Mouse (Mus musculus) lung, adult 18-20 months (tissue): ENCODE data around the gene Tubb4a.
"Not testable (repeated sequence)": the region's sequence is repeated elsewhere in the genome, so short reads cannot be mapped to it uniquely, and the experiment has no call there.

ENCODE experiments used
- DNase-seq, 2 experiments: peaks; one replicate each; pipeline ENCODE4 v3.0.0; 2022; ENCODE audit warnings: mixed read lengths in 2 of 2

Gene Tubb4a

DNA sequence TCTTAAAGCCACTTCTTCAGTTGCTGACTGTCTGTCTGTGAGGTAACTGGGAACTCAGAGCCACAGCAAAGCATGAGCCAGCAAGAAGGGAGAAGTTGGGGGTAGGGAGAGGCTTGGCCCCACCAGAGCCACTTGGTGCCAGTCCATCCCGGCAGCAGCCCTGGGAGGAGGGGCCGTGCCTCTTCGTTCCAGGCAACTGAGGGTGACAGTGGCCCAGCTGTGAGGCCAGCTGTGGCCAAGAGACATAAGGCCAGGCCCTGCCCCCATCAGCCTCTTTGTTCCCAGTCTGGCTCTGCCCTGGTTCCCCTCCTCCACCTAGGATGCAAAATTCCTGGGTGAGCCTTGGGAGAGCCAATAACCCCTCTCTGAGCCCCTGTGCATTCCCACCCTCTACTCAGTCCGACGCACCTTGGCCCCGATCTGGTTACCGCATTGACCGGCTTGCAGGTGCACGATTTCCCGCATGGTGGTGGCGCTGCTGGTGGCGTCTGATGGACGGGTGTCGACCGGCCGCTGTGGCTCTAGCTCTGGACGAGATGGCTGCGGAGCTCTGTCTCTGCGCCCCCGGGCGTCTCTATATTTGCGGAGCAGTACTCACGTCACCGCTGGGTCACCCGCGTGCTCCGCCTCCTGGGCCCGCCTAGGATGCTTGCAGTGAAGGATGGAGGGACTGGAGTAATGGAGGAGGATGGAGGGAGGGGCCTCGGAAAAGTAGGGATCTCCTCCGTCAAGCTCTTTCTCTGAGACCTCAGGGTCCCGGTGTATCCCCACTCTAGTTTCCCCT lies at the start of gene Tubb4a:
Tubb4a (minus strand) TSS at position 734 of the 784 bp plus-strand sequence.
- peak in 1 of 2 experiments; percentile 27 for DNase-seq

- no peak for DNase-seq
These were observed 48.1 kb upstream of the Tubb4a start for GRCm38 (mm10) chr17:57135635-57136034.

GRCm38 (mm10) chr17:57134693-57135092 lies 47.1 kb upstream of the Tubb4a start:
- no peak for DNase-seq

DNA sequence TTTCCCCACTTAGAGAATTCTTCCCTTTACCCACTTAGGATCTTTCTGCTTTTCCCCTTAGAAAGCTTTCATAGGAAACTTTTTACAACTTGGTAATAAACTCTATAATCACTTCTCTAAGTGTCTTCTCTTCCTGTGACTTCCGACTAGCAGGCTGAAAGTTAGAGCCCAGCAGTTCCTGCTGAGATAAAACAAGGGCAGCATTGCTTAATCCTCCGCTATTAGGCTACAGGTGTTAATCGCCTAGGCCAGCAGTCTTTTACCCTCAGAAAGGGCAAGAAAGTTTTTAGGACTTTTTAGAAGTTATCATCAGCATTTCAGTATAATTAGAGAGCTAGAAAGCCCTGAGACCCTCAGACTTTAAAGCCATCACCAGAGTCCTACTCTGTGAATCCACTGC lies 46.4 kb upstream of the Tubb4a start:
- DNase-seq: not testable (repeated sequence)

- DNase-seq: no peak
These were observed 44.2 kb upstream of the Tubb4a start for GRCm38 (mm10) chr17:57131793-57132192.

GRCm38 (mm10) chr17:57125853-57126622 lies 38.5 kb upstream of the Tubb4a start:
- no peak for DNase-seq

DNA sequence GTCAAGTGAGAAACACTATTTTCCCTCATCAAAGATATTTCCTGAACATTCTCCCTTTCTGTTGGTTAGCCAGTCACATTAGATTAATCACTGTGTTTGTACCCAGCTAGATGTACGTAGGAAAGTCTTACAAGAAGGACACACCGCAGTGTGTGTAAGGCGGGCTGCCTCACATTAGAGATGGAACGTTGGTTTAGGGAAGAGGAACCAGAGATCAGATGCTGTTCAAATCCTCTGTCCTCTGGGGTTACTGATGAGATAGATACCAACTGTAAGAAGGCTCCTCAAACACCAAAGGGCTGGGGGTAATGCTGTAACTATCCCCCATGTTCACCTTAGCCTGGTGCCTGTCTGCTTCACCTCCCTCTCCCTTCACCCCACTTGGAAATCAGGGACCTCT lies 37.2 kb upstream of the Tubb4a start:
- DNase-seq: no peak

GRCm38 (mm10) chr17:57123192-57124118 lies 35.9 kb upstream of the Tubb4a start:
- no peak for DNase-seq

DNA sequence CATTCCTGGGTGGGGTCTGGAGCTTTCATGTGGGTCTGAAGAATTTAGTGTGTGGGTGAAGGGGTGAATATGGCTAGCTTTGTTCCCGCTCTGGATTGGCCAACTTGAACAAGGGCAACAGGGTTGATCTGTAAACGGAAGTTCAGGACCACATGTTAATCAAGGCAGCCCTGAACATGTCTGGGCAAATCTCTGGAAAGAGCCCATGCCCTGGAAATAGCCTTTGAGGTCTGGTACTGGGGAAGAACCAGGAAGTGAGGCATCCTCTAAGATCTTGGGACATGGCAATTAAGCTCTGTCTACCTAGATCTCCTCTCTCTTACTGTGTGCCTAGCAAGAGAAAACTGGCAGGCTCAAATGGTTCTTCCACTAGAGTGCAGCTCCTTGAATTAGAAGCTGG lies 34.3 kb upstream of the Tubb4a start:
- DNase-seq: no peak

DNA sequence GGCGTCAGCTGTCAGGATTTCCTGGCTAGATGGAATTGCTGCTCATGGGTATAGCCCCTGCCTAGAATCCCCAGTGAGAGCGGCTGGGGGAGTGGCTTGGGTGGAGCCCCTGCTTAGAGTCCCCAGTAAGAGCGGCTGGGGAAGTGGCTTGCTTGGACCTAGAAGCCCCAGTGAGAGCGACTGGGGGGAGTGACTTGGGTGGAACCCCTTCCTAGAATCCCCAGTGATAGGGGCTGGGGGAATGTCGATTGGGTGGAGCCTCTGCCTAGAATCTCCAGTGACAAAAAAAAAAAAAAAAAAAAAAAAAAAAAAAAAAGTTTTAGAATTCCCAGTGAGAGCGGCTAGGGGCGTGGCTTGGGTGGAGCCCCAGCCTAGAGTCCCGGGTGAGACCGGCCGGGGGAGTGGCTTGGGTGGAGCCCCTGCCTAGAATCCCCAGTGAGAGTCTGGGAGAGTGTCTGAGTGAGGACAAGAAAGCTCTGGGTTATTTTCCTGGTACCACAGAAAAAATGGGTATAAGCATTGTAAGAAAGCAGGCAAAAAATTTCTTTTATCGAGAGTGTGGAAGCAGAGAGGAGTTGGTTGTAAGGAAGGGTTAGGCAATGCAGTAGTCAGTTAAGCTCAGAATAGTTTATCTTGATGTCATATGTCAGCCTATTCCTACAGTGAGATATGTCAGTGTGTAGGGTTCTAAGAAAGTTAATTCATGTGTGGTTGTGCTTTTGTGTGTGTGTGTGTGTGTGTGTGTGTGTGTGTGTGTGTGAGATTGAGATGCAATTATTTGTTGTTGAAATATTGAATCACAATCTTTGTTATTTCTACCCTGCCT lies 31.2 kb upstream of the Tubb4a start:
- no peak for DNase-seq

GRCm38 (mm10) chr17:57116801-57117200 lies 29.2 kb upstream of the Tubb4a start:
- DNase-seq: no peak

DNA sequence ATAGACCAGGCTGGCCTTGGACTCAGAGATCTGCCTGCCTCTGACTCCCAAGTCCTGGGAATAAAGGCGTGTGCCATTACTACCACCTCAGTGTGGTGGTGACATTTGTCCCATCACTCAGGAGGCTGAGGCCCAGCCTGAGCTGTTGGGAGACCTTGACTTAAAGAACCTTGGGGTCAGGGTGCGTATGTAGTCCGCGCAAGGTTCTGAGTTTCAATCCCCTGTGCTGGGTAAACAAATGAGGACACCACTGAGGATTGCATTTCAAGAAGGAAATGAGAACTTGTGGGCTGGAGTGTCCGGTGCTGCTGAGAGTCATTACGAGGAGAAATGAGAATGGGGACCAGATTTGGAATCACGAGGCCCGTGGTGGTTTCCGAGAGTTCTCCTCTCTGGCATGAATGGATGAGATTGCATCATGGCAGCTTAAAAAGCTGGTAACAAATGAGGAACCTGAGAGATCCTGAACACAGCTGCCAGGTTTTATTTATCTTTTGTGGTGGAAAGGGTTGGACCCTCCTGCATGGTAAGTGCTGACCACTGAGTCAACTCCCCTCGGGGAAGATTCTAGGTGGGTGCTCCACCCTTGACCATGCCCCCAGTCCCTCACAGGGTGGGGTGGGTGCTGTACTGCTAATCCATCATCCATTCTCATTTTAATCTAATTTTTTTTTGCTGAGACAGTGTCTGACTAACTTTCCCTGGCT lies 25.3 kb upstream of the Tubb4a start:
- DNase-seq: peak; percentile 48 to 49

GRCm38 (mm10) chr17:57110005-57110404 lies 22.4 kb upstream of the Tubb4a start:
- DNase-seq: no peak

DNA sequence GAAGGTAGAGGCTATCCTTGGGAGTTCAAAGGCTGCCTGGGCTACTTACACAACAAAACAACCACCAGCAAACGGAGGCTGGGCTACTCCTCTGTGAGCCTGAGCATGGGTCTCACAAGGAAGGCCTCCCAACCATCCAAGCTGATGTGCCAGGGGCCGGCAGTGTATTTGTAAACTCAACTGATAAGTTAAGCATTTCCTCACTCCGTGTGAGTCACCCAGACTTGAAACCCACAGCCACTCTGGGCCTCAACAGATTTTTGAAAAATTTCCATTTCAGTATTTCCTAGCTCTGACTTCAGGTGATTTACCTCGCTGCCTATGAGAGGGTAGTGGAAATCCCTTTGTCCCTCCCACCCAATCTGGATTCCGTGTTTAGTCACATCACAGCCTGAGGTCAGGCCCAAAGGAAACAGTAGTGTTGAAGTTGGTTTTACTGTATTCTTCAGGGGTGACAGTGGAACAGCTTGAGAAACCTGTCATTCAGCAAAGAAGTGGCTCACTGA lies 21.1 kb upstream of the Tubb4a start:
- no peak for DNase-seq

GRCm38 (mm10) chr17:57108040-57108665 lies 20.6 kb upstream of the Tubb4a start:
- no peak for DNase-seq

DNA sequence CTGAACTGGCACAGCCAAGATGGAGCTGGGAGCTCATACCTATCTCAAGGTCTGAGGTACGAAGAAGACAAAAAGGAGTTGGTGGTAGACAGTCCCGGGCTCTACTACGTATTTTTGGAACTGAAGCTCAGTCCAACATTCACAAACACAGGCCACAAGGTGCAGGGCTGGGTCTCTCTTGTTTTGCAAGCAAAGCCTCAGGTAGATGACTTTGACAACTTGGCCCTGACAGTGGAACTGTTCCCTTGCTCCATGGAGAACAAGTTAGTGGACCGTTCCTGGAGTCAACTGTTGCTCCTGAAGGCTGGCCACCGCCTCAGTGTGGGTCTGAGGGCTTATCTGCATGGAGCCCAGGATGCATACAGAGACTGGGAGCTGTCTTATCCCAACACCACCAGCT lies 19.5 kb upstream of the Tubb4a start:
- DNase-seq: no peak

DNA sequence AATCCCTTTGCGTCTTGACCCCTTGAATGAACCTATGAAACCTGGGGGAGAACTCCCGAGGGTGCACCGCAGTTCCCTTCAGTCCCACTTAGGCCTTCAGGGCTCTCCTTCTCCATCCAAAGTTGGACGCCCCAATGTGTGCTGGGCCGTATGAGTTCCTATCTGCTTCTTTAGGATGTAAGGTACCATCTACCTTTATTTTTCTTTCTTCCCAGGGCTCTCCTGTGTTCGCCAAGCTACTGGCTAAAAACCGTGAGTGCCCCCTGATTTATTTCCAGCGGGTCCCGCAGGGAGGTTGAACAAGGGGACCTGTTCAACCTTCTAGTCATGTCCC lies 18.4 kb upstream of the Tubb4a start:
- no peak for DNase-seq

DNA sequence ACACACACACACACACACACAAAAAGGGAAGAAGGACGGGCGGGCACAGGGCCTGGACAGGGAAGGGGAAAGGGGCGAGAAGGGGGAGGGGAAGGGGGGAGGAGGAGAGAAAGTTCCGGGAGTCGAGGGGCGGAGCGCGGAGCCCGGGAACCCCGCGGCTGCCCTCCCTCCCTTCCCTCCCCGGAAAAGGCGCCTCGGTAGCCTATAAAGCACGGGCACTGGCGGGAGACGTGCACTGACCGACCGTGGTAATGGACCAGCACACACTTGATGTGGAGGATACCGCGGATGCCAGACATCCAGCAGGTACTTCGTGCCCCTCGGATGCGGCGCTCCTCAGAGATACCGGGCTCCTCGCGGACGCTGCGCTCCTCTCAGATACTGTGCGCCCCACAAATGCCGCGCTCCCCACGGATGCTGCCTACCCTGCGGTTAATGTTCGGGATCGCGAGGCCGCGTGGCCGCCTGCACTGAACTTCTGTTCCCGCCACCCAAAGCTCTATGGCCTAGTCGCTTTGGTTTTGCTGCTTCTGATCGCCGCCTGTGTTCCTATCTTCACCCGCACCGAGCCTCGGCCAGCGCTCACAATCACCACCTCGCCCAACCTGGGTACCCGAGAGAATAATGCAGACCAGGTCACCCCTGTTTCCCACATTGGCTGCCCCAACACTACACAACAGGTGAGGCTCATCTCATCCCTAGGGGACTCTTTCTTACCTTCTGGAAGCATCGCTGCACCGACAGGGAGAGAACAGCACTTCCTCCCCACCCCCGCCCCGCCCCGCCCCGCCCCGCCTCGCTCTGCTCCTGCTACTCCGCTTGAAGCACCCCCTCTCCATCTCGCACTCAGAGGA lies 17.8 kb upstream of the Tubb4a start, which contains the start of gene Tnfsf9:
Tnfsf9 (plus strand) TSS at position 145 of the 854 bp plus-strand sequence.
- peak; percentile 32 to 34 for DNase-seq

DNA sequence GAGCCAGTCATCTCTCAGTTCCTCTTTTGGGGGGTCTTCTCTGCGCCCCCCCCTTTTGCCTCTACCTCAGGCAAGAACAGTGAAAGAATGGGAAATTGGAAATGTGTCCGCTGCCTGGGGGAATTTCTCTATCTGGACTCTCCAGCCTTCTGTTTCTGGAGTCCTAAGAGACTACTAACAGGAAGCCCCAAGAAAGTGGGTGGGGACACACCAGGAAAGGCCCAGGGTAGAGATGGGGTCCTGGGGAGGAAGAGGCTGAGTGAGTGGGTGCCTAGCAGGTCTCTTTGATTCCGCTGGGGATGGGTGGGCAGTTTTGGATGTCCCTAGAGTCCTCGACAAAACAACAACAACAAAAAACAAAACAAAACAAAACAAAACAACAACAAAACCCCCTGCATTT lies 16.9 kb upstream of the Tubb4a start:
- DNase-seq: no peak

- DNase-seq: no peak
These were observed 14.7 kb upstream of the Tubb4a start for GRCm38 (mm10) chr17:57102276-57102675.
